Mouse (Mus musculus) bone marrow, adult 2 months (tissue): Measurements from ENCODE around the gene Tbk1.

ENCODE experiments used
- CTCF ChIP-seq: fragments of 200-500 bp; IDR thresholded peaks from 2 replicates; pipeline ENCODE4 v1.5.1; 2011; ENCODE audit warnings: low read length, control low read depth; ENCODE audit not compliant: control insufficient read depth, insufficient read depth
- POLR2A ChIP-seq: fragments of 200-500 bp; IDR thresholded peaks from 2 replicates; pipeline ENCODE4 v1.6.1; 2011; ENCODE audit warnings: low read depth, mild to moderate bottlenecking, control low read depth, low read length, borderline replicate concordance; ENCODE audit not compliant: control insufficient read depth

- TF ChIP-seq CTCF = no peak
- no peak for TF ChIP-seq POLR2A
These were observed 76.6 kb downstream of the Tbk1 start for GRCm38 (mm10) chr10:121509751-121510643.
